ENCODE assay signal across 8 mouse cellular contexts in genomic region chr4:48044491-48045211, GRCm38 (mm10). TPM values are rescaled to one million over a fixed set of nuclear protein-coding genes. Genes with fewer than 3 reads are reported as not detected.
DNase-seq lines count a peak whose midpoint lies in the region; ATAC-seq and TF ChIP-seq lines count a peak whose summit lies in the region.

Gene Nr4a3 (plus strand): TSS chr4:48045153.

- peak within 1 kb of the TSS; percentile 33 for H3K9ac ChIP-seq in embryonic facial prominence, embryonic 15.5 days
- peak within 1 kb of the TSS; percentile 51 for H3K9ac ChIP-seq in kidney, embryonic 14.5 days (ENCODE audit: low read depth, low read length)
- H3K9ac ChIP-seq in limb, embryonic 14.5 days (ENCODE audit: low read depth, low read length, severe bottlenecking): peak within 1 kb of the TSS; percentile 56
- H3K9ac ChIP-seq in midbrain, embryonic 16.5 days (ENCODE audit: low read depth, low read length): peak within 1 kb of the TSS; percentile 76

- peak within 1 kb of the TSS; percentile 66 for H3K4me3 ChIP-seq in bone marrow macrophage, adult 2 months (ENCODE audit: insufficient read depth, low read length)
- H3K4me3 ChIP-seq in embryonic facial prominence, embryonic 15.5 days (replicated peaks): peak within 1 kb of the TSS; percentile 72
- peak within 1 kb of the TSS; percentile 59 for H3K4me3 ChIP-seq in kidney, embryonic 14.5 days (ENCODE audit: low read length)
- H3K4me3 ChIP-seq in limb, embryonic 14.5 days (replicated peaks; ENCODE audit: low read length): peak within 1 kb of the TSS; percentile 59
- peak within 1 kb of the TSS; percentile 72 for H3K4me3 ChIP-seq in midbrain, embryonic 16.5 days (ENCODE audit: low read depth, low read length)
- H3K4me3 ChIP-seq in spleen, adult 2 months (ENCODE audit: extremely low read depth, insufficient read depth, insufficient read length): peak within 1 kb of the TSS; percentile 72

- H3K9me3 ChIP-seq in embryonic facial prominence, embryonic 15.5 days (replicated peaks): no peaks in the 10 kb centered on the region
- no peaks in the 10 kb centered on the region for H3K9me3 ChIP-seq in kidney, embryonic 14.5 days (ENCODE audit: control insufficient read depth, low read length)
- no peaks in the 10 kb centered on the region for H3K9me3 ChIP-seq in limb, embryonic 14.5 days (ENCODE audit: control insufficient read depth, low read length)
- H3K9me3 ChIP-seq in midbrain, embryonic 16.5 days (replicated peaks; ENCODE audit: control insufficient read depth, low read length, poor library complexity, severe bottlenecking): no peaks in the 10 kb centered on the region

- TF ChIP-seq POLR2A in bone marrow macrophage, adult 2 months (IDR thresholded peaks at IDR 0.05; ENCODE audit: borderline replicate concordance, low read depth, low read length): no peak
- TF ChIP-seq POLR2A in limb, embryonic 14.5 days (IDR thresholded peaks at IDR 0.05; ENCODE audit: borderline replicate concordance, extremely low read depth, insufficient read depth, insufficient read length): no peak
- no peak for TF ChIP-seq POLR2A in spleen, adult 2 months (IDR thresholded peaks at IDR 0.05; ENCODE audit: low read depth, low read length)

- H3K4me2 ChIP-seq in embryonic facial prominence, embryonic 15.5 days (replicated peaks): peak within 1 kb of the TSS; percentile 91
- peak within 1 kb of the TSS; percentile 100 for H3K4me2 ChIP-seq in kidney, embryonic 14.5 days (replicated peaks; ENCODE audit: low read depth, low read length)
- H3K4me2 ChIP-seq in limb, embryonic 14.5 days (replicated peaks; ENCODE audit: low read depth, low read length, severe bottlenecking): peak within 1 kb of the TSS; percentile 97
- H3K4me2 ChIP-seq in midbrain, embryonic 16.5 days (ENCODE audit: low read length): peak within 1 kb of the TSS; percentile 98

- ATAC-seq in embryonic facial prominence, embryonic 15.5 days (ENCODE audit: insufficient number of reproducible peaks, low FRiP score, low TSS enrichment, low read depth): peak; percentile 76
- ATAC-seq in kidney, embryonic 14.5 days (ENCODE audit: low FRiP score, low TSS enrichment): peak; percentile 59
- ATAC-seq in limb, embryonic 14.5 days (ENCODE audit: low FRiP score, low read depth): peak; percentile 48
- peak; percentile 86 for ATAC-seq in midbrain, embryonic 16.5 days

- peaks cover 6% of the 10 kb centered on the region for H3K4me1 ChIP-seq in bone marrow macrophage, adult 2 months (ENCODE audit: control insufficient read depth, insufficient read depth, low read length)
- peaks cover 52% of the 10 kb centered on the region for H3K4me1 ChIP-seq in embryonic facial prominence, embryonic 15.5 days
- H3K4me1 ChIP-seq in kidney, embryonic 14.5 days (ENCODE audit: control insufficient read depth, insufficient read depth, low read length): peaks cover 13% of the 10 kb centered on the region; the same call in 1 of the 2 replicates
- peaks cover 30% of the 10 kb centered on the region for H3K4me1 ChIP-seq in limb, embryonic 14.5 days (ENCODE audit: control insufficient read depth, insufficient read depth, low read length)
- H3K4me1 ChIP-seq in midbrain, embryonic 16.5 days (ENCODE audit: control insufficient read depth, insufficient read depth, low read length): peaks cover 40% of the 10 kb centered on the region
- peaks cover 12% of the 10 kb centered on the region for H3K4me1 ChIP-seq in spleen, adult 2 months (ENCODE audit: control insufficient read depth, insufficient read depth, insufficient read length)

- peak; percentile 90 for DNase-seq in A20 (ENCODE audit: low read depth, low spot score)
- DNase-seq in heart, adult 9 months (ENCODE audit: low spot score in 2 of 2): peak; percentile 93 to 94
- DNase-seq in limb, embryonic 14.5 days (ENCODE audit: low spot score): peak; percentile 87
- DNase-seq in spleen, adult 2 months (ENCODE audit: low read depth in 1 of 2, low spot score in 2 of 2): peak; percentile 79 to 82

- under 1% methylated on average over 54 of the region's 54 CpGs for WGBS in embryonic facial prominence, embryonic 15.5 days
- 1% methylated on average over 42 of the region's 54 CpGs for WGBS in kidney, embryonic 14.5 days
- under 1% methylated on average over 48 of the region's 54 CpGs for WGBS in limb, embryonic 14.5 days
- WGBS in midbrain, embryonic 16.5 days: under 1% methylated on average over 43 of the region's 54 CpGs
- under 1% methylated on average over 54 of the region's 54 CpGs for WGBS in spleen, adult 2 months

- no peak for TF ChIP-seq CTCF in bone marrow macrophage, adult 2 months (IDR thresholded peaks at IDR 0.05; ENCODE audit: low read depth, low read length)
- TF ChIP-seq CTCF in spleen, adult 2 months (IDR thresholded peaks at IDR 0.05; ENCODE audit: extremely low read depth, insufficient read depth, insufficient read length, insufficient replicate concordance): no peak

- H3K36me3 ChIP-seq in embryonic facial prominence, embryonic 15.5 days: no peaks in the 10 kb centered on the region
- H3K36me3 ChIP-seq in kidney, embryonic 14.5 days (ENCODE audit: control insufficient read depth, insufficient read depth, low read length): no peaks in the 10 kb centered on the region
- H3K36me3 ChIP-seq in limb, embryonic 14.5 days (ENCODE audit: control insufficient read depth, insufficient read depth, low read length): no peaks in the 10 kb centered on the region
- no peaks in the 10 kb centered on the region for H3K36me3 ChIP-seq in midbrain, embryonic 16.5 days (ENCODE audit: control insufficient read depth, insufficient read depth, low read length)
- no peaks in the 10 kb centered on the region for H3K36me3 ChIP-seq in spleen, adult 2 months (ENCODE audit: control insufficient read depth, insufficient read depth, low read length)

- H3K27ac ChIP-seq in bone marrow macrophage, adult 2 months (ENCODE audit: insufficient read depth, low read depth, low read length): peak within 1 kb of the TSS; percentile 27
- peak within 1 kb of the TSS; percentile 98 for H3K27ac ChIP-seq in embryonic facial prominence, embryonic 15.5 days (replicated peaks)
- H3K27ac ChIP-seq in kidney, embryonic 14.5 days (ENCODE audit: low read depth, low read length): no peak within 1 kb of the TSS
- H3K27ac ChIP-seq in limb, embryonic 14.5 days (replicated peaks; ENCODE audit: low read depth, low read length): peak within 1 kb of the TSS; percentile 41
- H3K27ac ChIP-seq in midbrain, embryonic 16.5 days (ENCODE audit: low read length): peak within 1 kb of the TSS; percentile 86
- H3K27ac ChIP-seq in spleen, adult 2 months (ENCODE audit: insufficient read depth, low read length): peak within 1 kb of the TSS; percentile 90

- peaks cover 31% of the 10 kb centered on the region for H3K27me3 ChIP-seq in embryonic facial prominence, embryonic 15.5 days
- H3K27me3 ChIP-seq in kidney, embryonic 14.5 days (ENCODE audit: control insufficient read depth, insufficient read depth, low read length): peaks cover 41% of the 10 kb centered on the region
- H3K27me3 ChIP-seq in limb, embryonic 14.5 days (ENCODE audit: control insufficient read depth, insufficient read depth, low read length): peaks cover 39% of the 10 kb centered on the region
- H3K27me3 ChIP-seq in midbrain, embryonic 16.5 days (ENCODE audit: control insufficient read depth, insufficient read depth, low read depth, low read length): peaks cover 8% of the 10 kb centered on the region
- peaks cover 21% of the 10 kb centered on the region for H3K27me3 ChIP-seq in spleen, adult 2 months (ENCODE audit: control insufficient read depth, insufficient read depth, low read length)

RNA-seq across cellular contexts. Expression of gene Nr4a3, which starts in this region (rescaled TPM):
- not detected in 2 replicates for polyA plus RNA-seq in bone marrow macrophage, adult 2 months (2012; ENCODE audit: insufficient read depth, insufficient read length, missing spikeins)
- 0.38 and 0.49 TPM in 2 replicates for polyA plus RNA-seq in embryonic facial prominence, embryonic 15.5 days (2015; fragmentation: Nextera tagmentation; extraction: Ambion mirVana)
- 0.04 and 0.08 TPM in 2 replicates for polyA plus RNA-seq in kidney, embryonic 14.5 days (2014; fragmentation: Nextera tagmentation; extraction: Ambion mirVana)
- polyA plus RNA-seq in limb, embryonic 14.5 days (2012; rRNA removed): 0.79 and 1.3 TPM in 2 replicates
- polyA plus RNA-seq in limb, embryonic 14.5 days (2014; fragmentation: Nextera tagmentation; extraction: Ambion mirVana): 0.44 and 0.59 TPM in 2 replicates
- 1.4 and 1.6 TPM in 2 replicates for polyA plus RNA-seq in midbrain, embryonic 16.5 days (2015; fragmentation: Nextera tagmentation; extraction: Ambion mirVana)
- 7.0 and 9.8 TPM in 2 replicates for polyA plus RNA-seq in spleen, adult 2 months (2012; rRNA removed)

Comparison
In these comparisons a context has a peak if more than half of its experiments do, and no peak if none do; other contexts are left out.
1. Peak in ATAC-seq, H3K4me3 ChIP-seq, H3K27ac ChIP-seq, H3K9ac ChIP-seq and H3K4me2 ChIP-seq in embryonic facial prominence, embryonic 15.5 days; RNA of the gene not detected or under 1 TPM.
2. Peak in ATAC-seq, H3K4me3 ChIP-seq, H3K9ac ChIP-seq and H3K4me2 ChIP-seq in kidney, embryonic 14.5 days; RNA of the gene not detected or under 1 TPM.